Mouse (Mus musculus): ENCODE results near the gene Nlrp3. TPM values are rescaled to one million over a fixed set of nuclear protein-coding genes. Genes with fewer than 3 reads are reported as not detected.

The Nlrp3 gene
- 0.42 and 0.54 TPM in 2 replicates for polyA plus RNA-seq (2012; rRNA removed)
- polyA plus RNA-seq (2014; fragmentation: Nextera tagmentation; extraction: Ambion mirVana) = 0.25 and 0.39 TPM in 2 replicates

DNA sequence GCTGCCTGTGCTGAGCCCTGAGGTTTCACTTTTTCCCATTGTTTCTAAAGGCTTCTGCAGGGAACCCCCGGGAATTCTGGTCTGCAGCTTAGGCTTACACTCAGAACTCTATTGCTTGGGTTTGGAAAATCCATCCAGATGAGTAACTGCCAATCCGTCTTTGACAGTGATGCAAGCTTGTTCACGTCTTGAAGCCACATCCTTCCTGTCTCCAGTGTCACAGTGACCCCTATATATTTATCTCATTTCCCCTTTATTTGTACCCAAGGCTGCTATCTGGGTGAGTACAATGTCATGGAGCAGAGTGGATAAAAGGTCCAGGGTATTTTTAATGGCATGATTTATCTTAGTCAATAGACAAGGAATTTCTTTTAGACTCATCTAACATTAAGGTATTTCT lies at the start of gene Nlrp3:
Gene Nlrp3, plus strand, starts transcription at position 245 of the 400 bp plus-strand sequence.
- WGBS (ENCODE audit: insufficient replicate concordance) = 11% methylated on average over 3 of the region's 3 CpGs
- Histone ChIP-seq H3K9ac (replicated peaks) (no peak within 1 kb of the TSS), H3K4me2 (ENCODE audit: low read depth) (no peak within 1 kb of the TSS), H3K36me3 (replicated peaks; ENCODE audit: control insufficient read depth, insufficient read depth, low read depth) (no peaks in the 10 kb centered on the region), H3K4me3 (ENCODE audit: insufficient read depth in 1 of 2, low read depth in 2 of 2, low read length in 2 of 2) (no peak within 1 kb of the TSS), H3K9me3 (ENCODE audit: control insufficient read depth, low read length) (no peaks in the 10 kb centered on the region), H3K27ac (no peak within 1 kb of the TSS), H3K27me3 (ENCODE audit: control insufficient read depth, insufficient read depth, low read length) (no peaks in the 10 kb centered on the region), H3K4me1 (replicated peaks; ENCODE audit: control insufficient read depth in 2 of 2, insufficient read depth in 2 of 2, low read length in 1 of 2) (peaks cover 0 to 16% of the 10 kb centered on the region in 2 experiments; a peak in 2 of 4 replicates)
- DNase-seq (ENCODE audit: low read depth in 3 of 3, low spot score in 3 of 3) = no peak
- no peak for ATAC-seq (ENCODE audit: insufficient read depth)
- no peak for TF ChIP-seq CTCF (IDR thresholded peaks at IDR 0.05; ENCODE audit: low read depth)
- TF ChIP-seq EP300 (IDR thresholded peaks at IDR 0.05; ENCODE audit: low read depth) = no peak

DNA sequence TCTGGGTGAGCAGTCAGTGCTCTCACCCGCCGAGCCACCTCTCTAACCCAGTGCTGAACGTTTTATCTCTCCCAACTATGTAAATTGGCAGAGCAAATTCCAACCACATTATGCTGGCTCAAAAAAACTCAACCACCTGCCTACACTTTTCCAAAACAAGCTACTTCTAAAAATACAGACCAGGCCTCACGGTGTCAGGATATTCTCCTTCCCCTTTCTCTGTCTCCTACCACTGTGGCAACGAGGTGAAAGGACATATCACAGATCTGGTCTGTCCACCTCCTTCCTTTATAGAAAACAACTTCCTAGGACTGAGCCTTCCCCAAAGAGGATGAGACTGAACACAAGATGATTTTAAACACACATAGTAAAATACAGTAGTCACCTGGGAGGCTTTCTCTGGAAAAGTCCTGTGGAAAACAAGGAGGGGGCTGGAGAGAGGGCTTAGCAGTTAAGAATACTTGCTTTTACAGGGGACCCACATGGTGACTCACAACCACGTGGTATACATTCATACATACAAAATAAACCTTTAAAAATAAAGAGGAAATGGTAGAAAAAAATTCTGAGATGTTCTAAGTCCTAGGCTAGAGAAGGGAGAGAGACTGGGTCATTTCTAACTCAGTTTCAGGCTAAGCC lies 44.6 kb upstream of the Nlrp3 start:
- Histone ChIP-seq H3K27me3 (ENCODE audit: control insufficient read depth, insufficient read depth, low read length) (no peaks in the 10 kb centered on the region), H3K4me2 (ENCODE audit: low read depth) (no peak overlapping the region), H3K9me3 (ENCODE audit: control insufficient read depth, low read length) (no peaks in the 10 kb centered on the region), H3K36me3 (replicated peaks; ENCODE audit: control insufficient read depth, insufficient read depth, low read depth) (peaks cover 8% of the 10 kb centered on the region), H3K27ac (no peak overlapping the region), H3K9ac (replicated peaks) (no peak overlapping the region), H3K4me3 (ENCODE audit: insufficient read depth in 1 of 2, low read depth in 2 of 2, low read length in 2 of 2) (no peak overlapping the region), H3K4me1 (replicated peaks; ENCODE audit: control insufficient read depth in 2 of 2, insufficient read depth in 2 of 2, low read length in 1 of 2) (no peaks in the 10 kb centered on the region)
- WGBS (ENCODE audit: insufficient replicate concordance) = 52% methylated on average over 6 of the region's 6 CpGs
- TF ChIP-seq EP300 (IDR thresholded peaks at IDR 0.05; ENCODE audit: low read depth) (no peak), CTCF (IDR thresholded peaks at IDR 0.05; ENCODE audit: low read depth) (no peak)
- DNase-seq (ENCODE audit: low read depth in 3 of 3, low spot score in 3 of 3) (no peak), ATAC-seq (ENCODE audit: insufficient read depth) (no peak)

DNA sequence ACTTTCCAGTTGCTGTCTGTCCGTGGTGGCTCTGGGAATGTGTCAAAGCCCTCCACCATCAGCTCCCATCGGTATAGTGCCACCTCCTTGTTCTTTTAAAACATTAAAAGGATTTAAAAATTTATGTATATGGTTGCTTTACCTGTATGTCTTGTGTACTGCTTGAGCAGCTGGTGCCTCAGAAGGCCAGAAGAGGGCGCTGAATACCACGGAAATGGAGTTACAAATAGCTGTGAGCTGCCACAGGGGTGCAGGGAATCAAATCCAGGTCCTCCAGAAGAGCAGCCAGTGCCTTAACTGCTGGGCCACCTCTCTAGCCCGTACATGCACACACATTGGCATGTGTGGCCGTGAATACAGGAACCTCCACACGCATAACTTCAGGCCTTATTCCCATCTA lies 43.6 kb upstream of the Nlrp3 start:
- Histone ChIP-seq H3K27me3 (ENCODE audit: control insufficient read depth, insufficient read depth, low read length) (no peaks in the 10 kb centered on the region), H3K4me3 (ENCODE audit: insufficient read depth in 1 of 2, low read depth in 2 of 2, low read length in 2 of 2) (no peak overlapping the region), H3K4me1 (replicated peaks; ENCODE audit: control insufficient read depth in 2 of 2, insufficient read depth in 2 of 2, low read length in 1 of 2) (no peaks in the 10 kb centered on the region), H3K4me2 (ENCODE audit: low read depth) (no peak overlapping the region), H3K36me3 (replicated peaks; ENCODE audit: control insufficient read depth, insufficient read depth, low read depth) (peaks cover 8% of the 10 kb centered on the region), H3K9ac (replicated peaks) (no peak overlapping the region), H3K9me3 (ENCODE audit: control insufficient read depth, low read length) (no peaks in the 10 kb centered on the region), H3K27ac (no peak overlapping the region)
- no peak for DNase-seq (ENCODE audit: low read depth in 3 of 3, low spot score in 3 of 3)
- no peak for ATAC-seq (ENCODE audit: insufficient read depth)
- TF ChIP-seq CTCF (IDR thresholded peaks at IDR 0.05; ENCODE audit: low read depth) (peak; percentile 29; the same call in 1 of the 2 replicates), EP300 (IDR thresholded peaks at IDR 0.05; ENCODE audit: low read depth) (no peak)
- 62% methylated on average over 7 of the region's 7 CpGs for WGBS (ENCODE audit: insufficient replicate concordance)

DNA sequence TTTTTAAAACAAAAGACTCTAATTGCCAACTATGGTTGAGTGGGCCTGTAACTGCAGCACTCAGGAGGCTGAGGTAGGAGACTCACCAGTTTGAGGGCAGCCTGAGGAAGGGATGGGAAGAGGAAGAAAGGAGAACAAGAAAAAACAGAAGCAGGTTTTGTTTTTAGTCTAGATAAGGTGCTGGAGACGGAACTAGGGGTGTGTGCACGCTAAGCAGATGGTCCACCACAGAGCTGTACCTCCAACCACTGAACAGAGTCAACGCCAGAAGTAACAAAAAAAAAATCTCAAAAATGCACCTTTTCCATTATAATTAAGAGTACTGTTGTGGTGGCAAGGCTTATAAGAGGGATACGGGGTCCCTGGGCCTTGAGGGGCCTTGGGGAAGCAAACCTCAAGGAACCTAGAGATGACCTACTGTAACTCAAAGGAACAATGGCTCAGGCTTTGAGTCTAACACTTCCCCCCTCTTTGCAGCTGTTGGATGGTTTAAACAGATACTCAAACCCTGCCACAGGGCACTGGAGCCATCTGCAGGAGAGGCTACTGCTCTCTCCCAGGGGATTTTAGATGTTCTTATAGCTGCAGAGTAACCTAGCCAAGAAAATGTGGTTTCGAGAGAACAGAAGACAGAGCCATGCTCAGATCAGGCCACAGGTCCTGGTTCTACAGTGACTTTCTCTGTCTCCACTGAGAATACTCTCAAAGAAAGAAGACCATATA lies 39.2 kb upstream of the Nlrp3 start:
- peaks cover 8% of the 10 kb centered on the region for H3K36me3 ChIP-seq (replicated peaks; ENCODE audit: control insufficient read depth, insufficient read depth, low read depth)
- H3K9ac ChIP-seq (replicated peaks) = no peak overlapping the region
- WGBS (ENCODE audit: insufficient replicate concordance) = 62% methylated on average over 5 of the region's 5 CpGs
- TF ChIP-seq CTCF (IDR thresholded peaks at IDR 0.05; ENCODE audit: low read depth) = no peak
- no peak for TF ChIP-seq EP300 (IDR thresholded peaks at IDR 0.05; ENCODE audit: low read depth)
- H3K27me3 ChIP-seq (ENCODE audit: control insufficient read depth, insufficient read depth, low read length) = peaks cover 4% of the 10 kb centered on the region; the same call in 1 of the 2 replicates
- no peak overlapping the region for H3K4me3 ChIP-seq (ENCODE audit: insufficient read depth in 1 of 2, low read depth in 2 of 2, low read length in 2 of 2)
- no peak overlapping the region for H3K27ac ChIP-seq
- ATAC-seq (ENCODE audit: insufficient read depth) (no peak), DNase-seq (ENCODE audit: low read depth in 3 of 3, low spot score in 3 of 3) (no peak)
- no peaks in the 10 kb centered on the region for H3K9me3 ChIP-seq (ENCODE audit: control insufficient read depth, low read length)
- no peak overlapping the region for H3K4me2 ChIP-seq (ENCODE audit: low read depth)
- peaks cover 0 to 2% of the 10 kb centered on the region in 2 experiments; a peak in 1 of 4 replicates for H3K4me1 ChIP-seq (replicated peaks; ENCODE audit: control insufficient read depth in 2 of 2, insufficient read depth in 2 of 2, low read length in 1 of 2)

DNA sequence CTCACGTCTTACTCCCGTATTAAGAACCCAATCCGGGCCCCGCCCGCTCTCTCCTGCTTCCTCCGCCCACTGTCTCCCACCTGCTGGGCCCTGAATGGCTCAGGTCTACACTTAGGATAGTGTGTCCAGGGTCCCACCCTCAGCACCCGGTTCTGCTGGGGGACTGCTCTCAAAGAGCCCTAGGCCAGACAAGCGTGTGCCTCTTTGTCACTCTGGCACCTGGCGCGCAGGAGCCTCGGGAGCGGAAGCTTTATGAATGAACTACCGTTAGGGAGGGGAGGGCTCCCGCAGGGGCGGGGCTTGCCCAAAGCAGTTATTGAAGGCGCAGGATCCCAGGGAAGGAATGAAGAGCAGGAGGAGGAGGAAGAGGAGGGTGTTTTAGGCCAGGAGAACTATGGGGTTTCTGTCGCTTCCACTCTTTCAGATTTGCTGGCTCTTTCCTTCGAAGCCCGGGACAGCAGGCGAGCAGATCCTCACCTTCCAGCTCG lies 36.0 kb upstream of the Nlrp3 start:
- peak overlapping the region; percentile 90 for H3K4me2 ChIP-seq (ENCODE audit: low read depth)
- no peak overlapping the region for H3K27ac ChIP-seq
- peak in 2 of 3 experiments; percentile 37 to 46 for DNase-seq (ENCODE audit: low read depth in 3 of 3, low spot score in 3 of 3)
- H3K4me3 ChIP-seq (ENCODE audit: insufficient read depth in 1 of 2, low read depth in 2 of 2, low read length in 2 of 2) = peak overlapping the region; percentile 62 to 75
- H3K36me3 ChIP-seq (replicated peaks; ENCODE audit: control insufficient read depth, insufficient read depth, low read depth) = peaks cover 3% of the 10 kb centered on the region; the same call in 1 of the 2 replicates
- no peaks in the 10 kb centered on the region for H3K9me3 ChIP-seq (ENCODE audit: control insufficient read depth, low read length)
- no peak for TF ChIP-seq CTCF (IDR thresholded peaks at IDR 0.05; ENCODE audit: low read depth)
- 1% methylated on average over 21 of the region's 21 CpGs for WGBS (ENCODE audit: insufficient replicate concordance)
- peaks cover 0 to 2% of the 10 kb centered on the region in 2 experiments; a peak in 1 of 4 replicates for H3K4me1 ChIP-seq (replicated peaks; ENCODE audit: control insufficient read depth in 2 of 2, insufficient read depth in 2 of 2, low read length in 1 of 2)
- ATAC-seq (ENCODE audit: insufficient read depth) = peak; percentile 64
- peaks cover 5% of the 10 kb centered on the region; the same call in 1 of the 2 replicates for H3K27me3 ChIP-seq (ENCODE audit: control insufficient read depth, insufficient read depth, low read length)
- peak overlapping the region; percentile 55 for H3K9ac ChIP-seq (replicated peaks)

Data from liver, embryonic 14.5 days (tissue).